ENCODE assay signal across 31 mouse cellular contexts in genomic region chr8:45743739-45744138, GRCm38 (mm10).
"Had no signal": no experiment of that assay in that cellular context is flagged by ENCODE, and none has a peak within 500 bp of the region (broad histone marks: within the 10 kb centered on the region; RNA-seq: fewer than 3 reads in every experiment).

No protein-coding gene starts in this region.

- H3K27me3 ChIP-seq: limb, embryonic 12.5 days; limb, embryonic 13.5 days; limb, embryonic 15.5 days; liver, embryonic 12.5 days; liver, embryonic 13.5 days; liver, embryonic 15.5 days; lung, embryonic 15.5 days; megakaryocyte, embryonic 14.5 days; midbrain, embryonic 12.5 days; midbrain, embryonic 13.5 days; midbrain, embryonic 15.5 days had no signal

- H3K4me3 ChIP-seq: limb, embryonic 10.5 days; limb, embryonic 12.5 days; limb, embryonic 13.5 days; limb, embryonic 15.5 days; liver, embryonic 12.5 days; liver, embryonic 13.5 days; liver, embryonic 15.5 days; lung, embryonic 15.5 days; megakaryocyte, embryonic 14.5 days; midbrain, embryonic 10.5 days; midbrain, embryonic 12.5 days; midbrain, embryonic 13.5 days; midbrain, embryonic 15.5 days; myocyte had no signal

- H3K4me1 ChIP-seq: limb, embryonic 10.5 days; limb, embryonic 12.5 days; limb, embryonic 13.5 days; limb, embryonic 15.5 days; liver, embryonic 12.5 days; liver, embryonic 13.5 days; liver, embryonic 15.5 days; lung, embryonic 15.5 days; megakaryocyte, embryonic 14.5 days; midbrain, embryonic 15.5 days had no signal

- H3K27ac ChIP-seq: limb, embryonic 10.5 days; limb, embryonic 12.5 days; limb, embryonic 13.5 days; limb, embryonic 15.5 days; liver, embryonic 12.5 days; liver, embryonic 13.5 days; liver, embryonic 14.5 days; liver, embryonic 15.5 days; lung, embryonic 15.5 days; macrophage; midbrain, embryonic 10.5 days; midbrain, embryonic 12.5 days; midbrain, embryonic 13.5 days; midbrain, embryonic 15.5 days had no signal

- H3K9me3 ChIP-seq: limb, embryonic 10.5 days; limb, embryonic 12.5 days; limb, embryonic 13.5 days; limb, embryonic 15.5 days; liver, embryonic 12.5 days; liver, embryonic 13.5 days; liver, embryonic 15.5 days; lung, embryonic 15.5 days; midbrain, embryonic 10.5 days; midbrain, embryonic 12.5 days; midbrain, embryonic 13.5 days; midbrain, embryonic 15.5 days had no signal

- ATAC-seq: liver, embryonic 12.5 days; liver, postnatal 0 days; lung, postnatal 0 days; midbrain, embryonic 13.5 days; midbrain, embryonic 15.5 days; midbrain, embryonic 16.5 days had no signal

- H3K9ac ChIP-seq: limb, embryonic 12.5 days; limb, embryonic 13.5 days; limb, embryonic 15.5 days; liver, embryonic 12.5 days; liver, embryonic 13.5 days; liver, embryonic 14.5 days; liver, embryonic 15.5 days; liver, postnatal 0 days; lung, embryonic 14.5 days; lung, embryonic 15.5 days; midbrain, embryonic 12.5 days; midbrain, embryonic 13.5 days; midbrain, embryonic 15.5 days had no signal

- H3K36me3 ChIP-seq: limb, embryonic 10.5 days; limb, embryonic 12.5 days; limb, embryonic 13.5 days; limb, embryonic 15.5 days; liver, embryonic 12.5 days; liver, embryonic 13.5 days; lung, embryonic 15.5 days; midbrain, embryonic 12.5 days; midbrain, embryonic 15.5 days had no signal

- H3K4me2 ChIP-seq: limb, embryonic 12.5 days; limb, embryonic 13.5 days; limb, embryonic 15.5 days; liver, embryonic 11.5 days; liver, embryonic 12.5 days; liver, embryonic 13.5 days; liver, embryonic 15.5 days; lung, embryonic 14.5 days; lung, embryonic 15.5 days; midbrain, embryonic 11.5 days; midbrain, embryonic 12.5 days; midbrain, embryonic 13.5 days; midbrain, embryonic 15.5 days had no signal

- DNase-seq: left cerebral cortex, postnatal 4 days; liver; liver, embryonic 13.5 days; liver, postnatal 0 days; lung, adult 18-20 months; lung, adult 2 months; lung, embryonic 14.5 days; lung, postnatal 10 days; lung, postnatal 14 days; lung, postnatal 36 days; lung, postnatal 4 days; midbrain, embryonic 14.5 days had no signal
